Mouse (Mus musculus): ENCODE data around the gene Themis2. TPM values are rescaled to one million over a fixed set of nuclear protein-coding genes. Genes with fewer than 3 reads are reported as not detected.
"Not testable (repeated sequence)": the region's sequence is repeated elsewhere in the genome, so short reads cannot be mapped to it uniquely, and the experiment has no call there.

Themis2 gene
- total RNA-seq, 2 experiments from 2014 or later = 2.9 to 3.4 TPM

GRCm38 (mm10) chr4:132749258-132749982, 46.8 kb downstream of the Themis2 start:
- DNase-seq = no peak

- no peak for DNase-seq
Observed at GRCm38 (mm10) chr4:132748778-132749177, 47.4 kb downstream of the Themis2 start.

- DNase-seq = peak; percentile 47
Observed at GRCm38 (mm10) chr4:132747664-132748259, 48.4 kb downstream of the Themis2 start.

DNA sequence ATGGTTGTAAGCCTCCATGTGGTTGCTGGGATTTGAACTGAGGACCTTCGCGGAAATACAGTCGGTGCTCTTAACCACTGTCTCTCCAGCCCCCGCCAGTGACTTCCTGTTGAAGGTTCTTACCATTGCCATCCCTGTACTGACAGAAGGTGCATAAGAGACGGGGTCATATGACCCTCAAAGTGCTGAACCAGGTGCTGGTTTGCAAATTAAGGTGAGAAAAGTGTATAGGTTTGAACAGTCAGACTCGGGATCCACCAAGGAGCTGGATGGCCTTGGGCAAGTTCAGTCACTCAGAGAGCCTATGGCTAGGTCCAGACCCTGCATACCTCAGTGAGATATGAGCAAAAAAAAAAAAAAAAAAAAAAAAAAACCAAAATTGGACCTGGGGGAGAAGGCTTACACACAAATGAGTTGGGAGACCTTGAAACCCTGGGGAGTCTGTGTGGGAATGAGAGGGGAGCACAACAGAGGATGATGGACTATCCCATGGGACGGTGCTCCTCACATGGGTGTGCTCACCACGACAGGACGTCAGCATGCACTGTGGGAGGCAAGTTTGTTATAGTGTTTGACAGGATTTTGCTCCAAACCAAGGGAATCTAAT, 49.2 kb downstream of the Themis2 start:
- no peak for DNase-seq

- DNase-seq = peak; percentile 37
Observed at GRCm38 (mm10) chr4:132743992-132744911, 51.9 kb downstream of the Themis2 start.

DNA sequence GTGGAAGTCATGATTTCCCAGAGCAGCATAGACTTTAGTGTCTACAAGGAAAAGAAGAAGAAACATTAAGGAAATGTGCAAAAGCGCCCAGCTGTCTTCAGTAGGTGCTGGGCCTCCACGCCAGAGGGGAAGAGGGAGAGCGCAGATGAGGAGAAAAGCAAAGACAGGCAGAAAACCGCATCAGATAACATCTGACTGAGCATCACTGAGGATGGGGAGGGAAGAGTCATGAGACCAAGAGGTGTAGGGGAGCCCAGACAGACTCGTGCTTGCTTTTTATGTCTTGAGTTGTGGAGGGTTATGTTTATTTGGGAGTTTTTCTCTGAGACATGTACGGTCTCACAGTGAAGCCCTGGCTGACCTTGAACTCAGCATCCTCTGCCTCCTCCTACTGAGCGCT, 54.7 kb downstream of the Themis2 start:
- DNase-seq = no peak

DNA sequence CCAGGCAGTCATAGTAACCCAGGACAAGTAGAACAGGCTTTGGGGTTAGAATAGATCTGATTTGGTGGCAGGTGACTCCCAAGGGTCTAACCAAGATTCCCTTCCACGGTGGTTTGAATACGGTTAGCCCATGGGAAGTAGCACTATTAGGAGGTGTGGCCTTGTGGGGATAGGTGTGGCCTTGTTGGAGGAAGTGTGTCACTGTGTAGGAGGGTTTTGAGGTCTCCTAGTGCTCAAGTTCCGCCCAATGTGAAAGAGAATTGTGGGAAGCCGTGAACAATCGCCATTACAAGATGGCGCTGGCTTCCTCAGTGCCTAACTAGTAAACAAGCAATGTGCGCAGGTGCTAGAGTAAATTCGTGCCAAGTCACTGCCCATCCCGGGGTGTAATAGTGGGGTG, 59.0 kb downstream of the Themis2 start:
- not testable (repeated sequence) for DNase-seq

- DNase-seq = no peak
Observed at GRCm38 (mm10) chr4:132735894-132736293, 60.3 kb downstream of the Themis2 start.

DNA sequence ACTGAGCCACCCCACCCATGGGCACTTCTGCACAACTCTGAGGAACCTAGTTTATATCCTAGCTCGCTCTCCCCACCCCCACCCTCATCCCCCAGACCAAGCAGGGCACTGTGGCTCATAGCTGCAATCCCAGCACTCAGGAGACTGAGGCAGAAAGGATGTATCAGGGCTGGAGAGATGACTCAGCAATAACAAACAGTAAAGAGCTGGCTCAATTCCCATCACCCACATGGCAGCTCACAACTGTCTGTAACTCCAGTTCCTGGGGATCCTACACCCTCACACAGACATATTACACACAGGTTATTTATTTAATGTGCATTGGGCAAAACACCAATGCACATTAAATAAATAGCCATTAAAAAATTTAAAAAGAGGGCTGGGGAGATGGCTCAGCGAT, 60.8 kb downstream of the Themis2 start:
- no peak for DNase-seq

DNA sequence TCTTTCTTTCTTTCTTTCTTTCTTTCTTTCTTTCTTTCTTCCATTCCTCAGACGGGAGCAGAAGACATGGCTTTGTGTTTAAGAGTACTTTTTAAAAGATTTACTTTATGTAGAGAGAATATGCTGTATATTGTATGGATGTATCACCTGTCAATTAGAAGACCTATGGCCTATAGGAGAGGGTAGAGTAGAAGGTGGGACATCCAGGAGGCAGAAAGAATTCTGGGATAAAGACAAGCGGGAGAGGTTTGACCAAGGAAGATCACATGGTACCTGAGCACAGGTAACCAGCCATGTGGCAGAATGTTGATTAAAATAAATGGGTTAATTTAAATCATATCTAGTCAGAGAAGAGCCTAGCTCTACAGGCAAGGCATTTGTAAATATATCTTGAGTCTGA, 61.4 kb downstream of the Themis2 start:
- no peak for DNase-seq

DNA sequence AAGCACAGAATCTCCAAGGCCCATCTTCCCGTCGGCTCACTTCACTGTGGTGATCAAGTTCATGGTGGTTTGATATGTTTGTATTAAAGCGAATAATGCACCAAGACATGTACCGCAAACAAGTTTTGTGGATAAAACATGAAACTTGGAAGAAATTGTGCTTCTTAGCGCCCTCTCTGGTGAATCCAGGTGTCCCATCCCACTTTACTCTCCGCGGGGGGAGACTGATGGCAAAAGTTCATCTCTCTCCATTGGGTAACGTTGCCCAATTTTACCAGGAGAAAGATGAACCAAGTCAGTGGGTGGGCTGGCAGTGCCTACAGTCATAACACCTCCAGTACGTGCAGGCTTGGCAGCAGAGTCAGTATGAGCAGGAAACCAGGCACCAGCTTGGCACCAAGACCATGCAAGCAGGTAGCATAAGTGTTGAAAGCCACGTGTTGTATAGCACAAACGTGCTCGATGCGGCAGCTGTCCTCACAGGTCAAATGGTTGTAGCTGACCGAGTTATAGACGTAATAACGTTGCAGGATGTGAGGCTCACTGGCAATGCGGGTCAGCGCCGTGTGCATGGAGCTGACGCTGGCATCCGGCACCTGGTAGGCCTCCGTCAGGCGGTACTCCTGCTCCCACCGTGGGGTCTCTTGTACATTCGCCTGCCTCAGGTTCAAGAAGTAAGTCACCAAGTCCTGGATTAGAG, 63.0 kb downstream of the Themis2 start:
- no peak for DNase-seq

DNA sequence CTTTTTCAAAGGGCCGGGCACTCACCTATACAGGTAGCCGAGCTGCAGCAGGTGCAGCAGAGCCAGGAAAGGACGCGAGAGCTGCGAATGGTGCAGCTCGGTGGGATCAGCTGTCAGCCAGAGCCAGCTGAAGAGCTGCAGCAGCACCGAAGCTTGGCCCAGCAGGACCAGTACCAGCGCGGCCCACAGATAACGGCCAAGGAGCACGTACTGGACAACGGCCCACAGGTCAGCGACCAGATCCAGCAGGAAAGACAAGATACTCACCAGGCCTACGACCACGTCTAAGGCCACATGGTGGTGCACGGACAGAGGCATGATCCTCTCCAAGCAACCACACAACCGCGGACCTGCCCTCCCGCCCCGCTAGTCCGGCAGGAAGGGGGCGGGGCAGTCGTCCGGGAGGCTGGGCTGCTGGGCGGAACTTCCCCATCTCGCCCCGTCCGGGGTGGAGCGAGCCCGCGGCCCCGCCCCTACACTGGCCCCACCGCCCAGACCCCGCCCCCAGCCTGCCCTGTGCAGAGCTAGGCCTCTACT, 64.0 kb downstream of the Themis2 start, which contains the start of gene Xkr8:
Xkr8 (minus strand) TSS at position 399 of the 537 bp plus-strand sequence.
- peak; percentile 95 for DNase-seq

Other genes with a start within 250 kb of the Themis2 start
- 1 to 10 TPM in 1 of 2 experiments, under 1 TPM in 1; 0.86 to 1.3 TPM for gene Ptafr, start 232.3 kb downstream of the Themis2 start, total RNA-seq (2021)
- gene Eya3, start 157.4 kb downstream of the Themis2 start, total RNA-seq (2021) = 10 to 100 TPM; 29.9 to 35.3 TPM
- 1 to 10 TPM; 2.0 to 2.5 TPM for gene Xkr8, start 63.8 kb downstream of the Themis2 start, total RNA-seq (2021)
- 1 to 10 TPM; 1.3 to 1.4 TPM for gene Smpdl3b, start 39.1 kb downstream of the Themis2 start, total RNA-seq (2021)
- 10 to 100 TPM; 36.5 to 42.5 TPM for gene Rpa2, start 28.1 kb downstream of the Themis2 start, total RNA-seq (2021)
- 10 to 100 TPM; 31.0 to 34.2 TPM for gene Ppp1r8, start 46.8 kb upstream of the Themis2 start, total RNA-seq (2021)
- 10 to 100 TPM; 53.9 to 54.9 TPM for gene Stx12, start 88.1 kb upstream of the Themis2 start, total RNA-seq (2021)
- gene Fam76a, start 126.2 kb upstream of the Themis2 start, total RNA-seq (2021) = 10 to 100 TPM; 33.5 to 38.1 TPM
- gene Fgr, start 177.7 kb upstream of the Themis2 start, total RNA-seq (2021) = under 1 TPM; 0.33 to 0.43 TPM
- 10 to 100 TPM; 41.1 to 48.7 TPM for gene Ahdc1, start 214.9 kb upstream of the Themis2 start, total RNA-seq (2021)

Measured in heart, postnatal 4 days (tissue).